8 mouse cellular contexts compared by ENCODE assay signal in the genomic region with DNA sequence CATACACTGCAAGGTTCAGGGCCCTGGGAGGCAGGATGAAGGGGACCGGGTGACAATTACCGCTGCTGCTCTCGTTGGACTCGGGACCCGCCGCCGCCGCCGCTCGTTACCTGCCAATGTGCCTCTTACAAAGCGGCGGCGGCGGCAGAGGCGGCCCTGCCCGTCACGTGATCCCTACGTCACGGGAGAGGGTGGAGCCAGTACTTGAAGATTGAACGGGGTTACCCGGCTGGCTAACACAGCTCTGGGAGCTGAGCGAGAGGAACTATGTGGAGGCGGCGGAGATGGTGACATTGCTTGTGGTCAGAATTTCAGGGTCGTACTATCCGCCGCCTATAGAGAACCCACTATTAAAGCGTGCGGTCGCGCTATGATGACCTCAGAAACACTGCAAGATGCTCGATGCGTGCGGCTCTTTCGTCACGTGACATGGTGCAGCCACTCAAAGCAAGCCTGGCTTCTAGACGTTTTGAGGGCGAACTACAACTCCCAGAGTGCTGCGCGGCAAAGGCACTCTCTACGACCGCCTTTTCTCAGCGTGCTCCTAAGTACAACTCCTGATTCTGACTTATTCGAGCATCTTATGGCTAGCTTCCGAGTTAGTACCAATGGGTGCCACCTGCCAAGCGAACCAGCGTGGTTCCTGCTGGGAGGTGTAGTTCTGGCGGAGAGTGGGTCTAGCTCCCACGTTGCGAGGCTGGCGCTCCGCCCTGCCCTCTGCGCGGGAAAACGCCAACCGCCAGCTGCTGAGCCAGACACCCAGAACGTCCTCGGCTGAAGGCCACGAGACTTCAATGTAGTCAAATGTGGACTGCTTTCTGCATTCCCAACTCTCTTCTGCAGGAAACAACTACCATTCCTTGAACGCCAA. TPM values are rescaled to one million over a fixed set of nuclear protein-coding genes. Genes with fewer than 3 reads are reported as not detected.
DNase-seq lines count a peak whose midpoint lies in the region; ATAC-seq lines count a peak whose summit lies in the region.

Gene Ubap2 (minus strand): TSS at position 165 of the 871 bp plus-strand sequence.

- peak; percentile 98 for ATAC-seq in hindbrain, embryonic 14.5 days (ENCODE audit: low FRiP score)

- no peaks in the 10 kb centered on the region for H3K9me3 ChIP-seq in hindbrain, embryonic 14.5 days (ENCODE audit: control insufficient read depth, low read length)

- peak within 1 kb of the TSS; percentile 89 for H3K4me2 ChIP-seq in hindbrain, embryonic 14.5 days (replicated peaks)

- peaks cover 29% of the 10 kb centered on the region for H3K4me1 ChIP-seq in hindbrain, embryonic 14.5 days (replicated peaks; ENCODE audit: control insufficient read depth, insufficient read depth, low read length)

- H3K27me3 ChIP-seq in hindbrain, embryonic 14.5 days (ENCODE audit: control insufficient read depth, insufficient read depth, low read length) = no peaks in the 10 kb centered on the region

- under 1% methylated on average over 60 of the region's 60 CpGs for WGBS in hindbrain, embryonic 14.5 days

- H3K36me3 ChIP-seq in hindbrain, embryonic 14.5 days (replicated peaks; ENCODE audit: control insufficient read depth, insufficient read depth) = 0 out of 2 replicates have a peak, but pooled peaks cover 7% of the 10 kb centered on the region

- H3K4me3 ChIP-seq in hindbrain, embryonic 14.5 days (replicated peaks; ENCODE audit: low read length) = peak within 1 kb of the TSS; percentile 87

- peak; percentile 100 for DNase-seq in R1 (ENCODE audit: low read depth, low spot score)
- peak; percentile 97 to 98 for DNase-seq in cerebellum, postnatal 25 days
- peak; percentile 96 to 98 for DNase-seq in frontal cortex, postnatal 25 days (ENCODE audit: low spot score in 2 of 2)
- peak; percentile 97 for DNase-seq in hindbrain, embryonic 14.5 days (ENCODE audit: low spot score)
- peak; percentile 95 to 97 for DNase-seq in layer of hippocampus, postnatal 36 days
- peak; percentile 100 for DNase-seq in lung, postnatal 36 days
- DNase-seq in retina, postnatal 1 day = peak; percentile 99
- peak; percentile 95 to 97 for DNase-seq in urinary bladder, adult 18-20 months (ENCODE audit: low spot score in 2 of 2)

- peak within 1 kb of the TSS; percentile 92 for H3K9ac ChIP-seq in hindbrain, embryonic 14.5 days

- peak within 1 kb of the TSS; percentile 93 for H3K27ac ChIP-seq in hindbrain, embryonic 14.5 days

RNA-seq across cellular contexts. Expression of gene Ubap2, which starts in this region (rescaled TPM):
- polyA plus RNA-seq in hindbrain, embryonic 14.5 days (2014; fragmentation: Nextera tagmentation; extraction: Ambion mirVana) = 49.7 and 50.2 TPM in 2 replicates
- total RNA-seq in layer of hippocampus, postnatal 36 days (2021) = 10 to 100 TPM; 41.7 to 47.6 TPM

Comparison
In these comparisons a context has a peak if more than half of its experiments do, and no peak if none do; other contexts are left out.
1. Peak in every context shown above with its lines: DNase-seq, ATAC-seq, H3K4me3 ChIP-seq and H3K27ac ChIP-seq.